Mouse (Mus musculus): ENCODE data around the gene Phf23. TPM values are rescaled to one million over a fixed set of nuclear protein-coding genes. Genes with fewer than 3 reads are reported as not detected.
"Not testable (repeated sequence)": the region's sequence is repeated elsewhere in the genome, so short reads cannot be mapped to it uniquely, and the experiment has no call there.

Phf23 gene
- total RNA-seq, 1 experiment from 2014 or later = 59.2 TPM

- ATAC-seq (replicated peaks; ENCODE audit: low read depth, poor library complexity, severe bottlenecking) = no peak
These were observed 3.3 kb downstream of the Phf23 start for GRCm38 (mm10) chr11:69998567-69999491.

GRCm38 (mm10) chr11:69999666-70000065 lies 4.1 kb downstream of the Phf23 start:
- no peak for ATAC-seq (replicated peaks; ENCODE audit: low read depth, poor library complexity, severe bottlenecking)

GRCm38 (mm10) chr11:70000396-70000898 lies 4.9 kb downstream of the Phf23 start, which contains the start of gene Dvl2:
Gene Dvl2, plus strand, starts transcription at chr11:70000595.
- ATAC-seq (replicated peaks; ENCODE audit: low read depth, poor library complexity, severe bottlenecking) = peak; percentile 63

DNA sequence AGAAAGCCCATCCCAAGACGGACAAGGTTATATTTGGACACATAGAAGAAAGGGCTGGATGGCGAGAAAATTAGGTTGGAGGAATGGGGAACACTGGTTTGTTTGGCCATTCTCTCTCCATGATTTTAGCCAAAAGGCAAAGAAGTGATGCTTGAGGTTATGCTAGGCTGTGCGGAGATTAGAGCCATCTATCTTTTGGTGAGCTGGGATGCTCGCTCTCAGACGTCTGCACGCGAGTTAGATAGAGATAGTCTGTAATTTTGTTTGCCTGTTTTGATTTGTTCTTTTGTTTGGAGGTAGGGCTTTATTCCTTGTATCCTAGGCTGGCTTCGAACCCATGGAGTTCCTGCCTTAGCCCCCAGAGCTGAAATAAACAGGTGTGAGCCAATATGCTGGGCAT lies 5.6 kb downstream of the Phf23 start:
- no peak for ATAC-seq (replicated peaks; ENCODE audit: low read depth, poor library complexity, severe bottlenecking)

GRCm38 (mm10) chr11:70001865-70002264 lies 6.3 kb downstream of the Phf23 start:
- ATAC-seq (replicated peaks; ENCODE audit: low read depth, poor library complexity, severe bottlenecking) = no peak

- no peak for ATAC-seq (replicated peaks; ENCODE audit: low read depth, poor library complexity, severe bottlenecking)
These were observed 6.9 kb downstream of the Phf23 start for GRCm38 (mm10) chr11:70002471-70002870.

- ATAC-seq (replicated peaks; ENCODE audit: low read depth, poor library complexity, severe bottlenecking) = peak; percentile 52; the same call in 1 of the 2 replicates
These were observed 9.9 kb downstream of the Phf23 start for GRCm38 (mm10) chr11:70005521-70005920.

GRCm38 (mm10) chr11:70010033-70010432 lies 14.5 kb downstream of the Phf23 start:
- ATAC-seq (replicated peaks; ENCODE audit: low read depth, poor library complexity, severe bottlenecking) = no peak

GRCm38 (mm10) chr11:70010548-70010947 lies 15.0 kb downstream of the Phf23 start:
- ATAC-seq (replicated peaks; ENCODE audit: low read depth, poor library complexity, severe bottlenecking) = no peak

- ATAC-seq (replicated peaks; ENCODE audit: low read depth, poor library complexity, severe bottlenecking) = no peak
These were observed 15.4 kb downstream of the Phf23 start for GRCm38 (mm10) chr11:70010961-70011360.

DNA sequence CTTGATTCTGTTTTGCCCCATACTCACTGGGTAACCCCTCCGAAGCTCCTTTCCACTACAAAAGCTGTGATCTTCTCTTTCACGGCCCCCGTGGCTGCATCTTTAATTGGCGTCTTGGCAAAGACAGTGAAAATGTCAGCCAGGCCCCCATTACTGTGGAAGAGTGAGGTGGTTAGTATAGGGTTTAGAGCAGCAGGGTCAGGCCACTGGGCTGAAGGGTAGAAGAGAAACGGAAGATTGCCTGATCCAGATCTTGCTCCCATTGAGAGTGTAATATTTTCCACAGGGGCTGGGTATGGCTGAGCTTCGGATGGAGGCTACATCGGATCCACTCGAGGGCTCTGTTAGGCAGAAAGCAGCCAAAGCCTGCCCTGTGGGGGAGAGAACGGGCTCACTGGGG lies 17.4 kb downstream of the Phf23 start:
- no peak for ATAC-seq (replicated peaks; ENCODE audit: low read depth, poor library complexity, severe bottlenecking)

DNA sequence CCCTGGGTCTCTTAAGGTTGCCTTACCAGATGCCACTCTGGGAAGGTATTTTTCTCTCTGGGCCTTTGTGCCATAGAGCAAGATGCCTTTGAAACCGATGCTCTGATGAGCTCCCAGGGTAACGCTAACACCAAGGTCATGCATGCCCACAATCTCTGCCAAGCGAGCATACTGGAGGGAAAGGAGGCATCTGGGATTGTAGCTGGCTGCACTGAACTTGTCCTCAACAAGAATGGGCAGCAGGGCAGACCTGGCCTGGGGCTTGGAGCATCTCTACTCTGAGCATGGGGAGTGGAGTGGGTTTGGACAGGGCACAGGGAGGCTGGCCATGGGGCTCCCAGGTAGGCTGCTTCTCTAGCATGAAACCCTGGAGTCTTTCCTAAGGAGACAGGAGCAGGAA lies 17.8 kb downstream of the Phf23 start:
- no peak for ATAC-seq (replicated peaks; ENCODE audit: low read depth, poor library complexity, severe bottlenecking)

GRCm38 (mm10) chr11:70014051-70014450 lies 18.5 kb downstream of the Phf23 start:
- no peak for ATAC-seq (replicated peaks; ENCODE audit: low read depth, poor library complexity, severe bottlenecking)

- peak; percentile 88 for ATAC-seq (replicated peaks; ENCODE audit: low read depth, poor library complexity, severe bottlenecking)
These were observed 19.4 kb downstream of the Phf23 start, which contains the start of gene Acadvl for GRCm38 (mm10) chr11:70014880-70015558. Gene Acadvl, minus strand, starts transcription at chr11:70015411.

- ATAC-seq (replicated peaks; ENCODE audit: low read depth, poor library complexity, severe bottlenecking) = no peak
These were observed 20.1 kb downstream of the Phf23 start for GRCm38 (mm10) chr11:70015677-70016076.

DNA sequence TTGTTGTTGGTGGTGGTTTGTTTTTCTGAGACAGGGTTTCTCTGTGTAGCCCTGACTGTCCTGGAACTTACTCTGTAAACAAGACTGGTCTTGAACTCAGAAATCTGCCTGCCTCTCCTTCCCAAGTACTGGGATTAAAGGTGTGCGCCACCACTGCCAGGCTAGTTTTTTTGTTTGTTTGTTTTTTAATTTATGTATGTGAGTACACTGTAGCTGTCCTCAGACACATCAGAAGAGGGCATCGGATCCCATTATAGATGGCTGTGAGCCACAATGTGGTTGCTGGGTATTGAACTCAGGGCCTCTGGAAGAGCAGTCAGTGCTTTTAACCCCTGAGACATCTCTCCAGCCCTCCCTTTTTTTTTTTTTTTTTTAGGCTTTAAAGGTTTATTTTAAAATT lies 20.6 kb downstream of the Phf23 start:
- ATAC-seq (replicated peaks; ENCODE audit: low read depth, poor library complexity, severe bottlenecking) = not testable (repeated sequence)

GRCm38 (mm10) chr11:70016669-70017068 lies 21.1 kb downstream of the Phf23 start, which contains the start of gene Dlg4:
Gene Dlg4, plus strand, starts transcription at chr11:70016942.
- no peak for ATAC-seq (replicated peaks; ENCODE audit: low read depth, poor library complexity, severe bottlenecking)

- ATAC-seq (replicated peaks; ENCODE audit: low read depth, poor library complexity, severe bottlenecking) = no peak
These were observed 21.7 kb downstream of the Phf23 start for GRCm38 (mm10) chr11:70017199-70017767.

DNA sequence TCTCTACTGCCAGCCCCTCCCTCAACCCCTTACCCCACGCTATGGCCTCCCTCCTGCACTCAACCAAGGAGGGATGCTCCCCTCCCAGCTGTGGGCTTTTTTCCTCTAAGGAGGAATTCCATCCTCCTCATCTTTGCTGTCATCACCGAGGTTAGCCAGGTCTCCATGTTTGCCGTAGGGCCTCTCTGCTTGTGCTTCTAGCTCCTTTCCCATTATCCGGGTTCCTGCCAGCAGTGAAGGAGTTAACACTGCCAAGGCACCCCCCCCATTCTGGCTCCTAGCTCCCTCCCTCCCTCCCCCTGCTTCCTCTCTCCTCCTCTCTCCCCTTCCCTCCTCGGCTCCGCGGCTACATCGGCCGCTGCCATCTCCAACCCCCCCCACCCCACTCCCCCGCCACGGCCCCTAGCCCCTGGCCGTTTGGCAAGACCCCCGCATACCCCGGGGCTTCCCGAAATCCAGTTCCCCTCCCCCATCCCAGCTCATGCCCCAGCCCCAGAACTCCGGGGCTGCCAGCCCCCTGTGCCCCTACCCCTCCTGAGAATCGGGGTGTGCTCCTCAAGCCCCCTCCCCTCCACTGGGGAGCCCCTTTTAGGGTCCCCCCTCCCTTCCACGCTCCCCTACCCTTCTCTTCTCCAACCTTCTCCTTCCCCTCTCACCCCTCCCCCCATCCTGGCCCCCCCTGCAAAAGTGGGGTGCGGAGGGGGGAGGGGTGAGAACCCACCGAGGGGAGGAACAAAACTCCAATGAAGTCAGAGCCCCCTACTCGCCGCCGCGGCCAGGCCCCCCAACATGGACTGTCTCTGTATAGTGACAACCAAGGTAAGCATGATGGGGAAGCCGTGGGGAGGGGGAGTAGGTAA lies 22.8 kb downstream of the Phf23 start:
- no peak for ATAC-seq (replicated peaks; ENCODE audit: low read depth, poor library complexity, severe bottlenecking)

Measured in common myeloid progenitor, adult 5-6 weeks (primary cell).